Mouse (Mus musculus): ENCODE measurements around the gene Eif2a. TPM values are rescaled to one million over a fixed set of nuclear protein-coding genes. Genes with fewer than 3 reads are reported as not detected.

Gene Eif2a
- polyA plus RNA-seq, 2 experiments = 29.3 to 35.4 TPM

GRCm38 (mm10) chr3:58593623-58594022 lies 68.0 kb downstream of the Eif2a start:
- no peaks in the 10 kb centered on the region for H3K27me3 ChIP-seq (ENCODE audit: control insufficient read depth, insufficient read depth, low read length)
- H3K36me3 ChIP-seq (replicated peaks; ENCODE audit: control insufficient read depth, insufficient read depth, low read depth) = peaks cover 18% of the 10 kb centered on the region
- no peak overlapping the region for H3K4me2 ChIP-seq (ENCODE audit: low read depth)
- H3K4me1 ChIP-seq (replicated peaks; ENCODE audit: control insufficient read depth in 2 of 2, insufficient read depth in 2 of 2, low read length in 1 of 2) = no peaks in the 10 kb centered on the region
- no peak for ATAC-seq (ENCODE audit: insufficient read depth)
- H3K9ac ChIP-seq (replicated peaks) = no peak overlapping the region
- 74% methylated on average over 5 of the region's 5 CpGs for WGBS (ENCODE audit: insufficient replicate concordance)
- DNase-seq (ENCODE audit: low read depth in 3 of 3, low spot score in 3 of 3) = no peak
- no peaks in the 10 kb centered on the region for H3K9me3 ChIP-seq (ENCODE audit: control insufficient read depth, low read length)
- H3K27ac ChIP-seq = no peak overlapping the region
- H3K4me3 ChIP-seq (ENCODE audit: insufficient read depth in 1 of 2, low read depth in 2 of 2, low read length in 2 of 2) = no peak overlapping the region
- TF ChIP-seq CTCF (IDR thresholded peaks at IDR 0.05; ENCODE audit: low read depth) (no peak), EP300 (IDR thresholded peaks at IDR 0.05; ENCODE audit: low read depth) (no peak)

Other genes starting within 250 kb of the Eif2a start
- 4.3 TPM in 2 replicates for gene Tsc22d2, start 111.1 kb upstream of the Eif2a start, polyA plus RNA-seq (2012; rRNA removed)
- 4.1 and 4.3 TPM in 2 replicates for gene Tsc22d2, start 111.1 kb upstream of the Eif2a start, polyA plus RNA-seq (2014; fragmentation: Nextera tagmentation; extraction: Ambion mirVana)
- 27.6 and 32.5 TPM in 2 replicates for gene Serp1, start 71 bp downstream of the Eif2a start, polyA plus RNA-seq (2012; rRNA removed)
- gene Serp1, start 71 bp downstream of the Eif2a start, polyA plus RNA-seq (2014; fragmentation: Nextera tagmentation; extraction: Ambion mirVana) = 91.2 and 96.1 TPM in 2 replicates
- gene Selenot, start 50.8 kb downstream of the Eif2a start, polyA plus RNA-seq (2012; rRNA removed) = 22.3 and 28.5 TPM in 2 replicates
- 15.2 and 16.0 TPM in 2 replicates for gene Selenot, start 50.8 kb downstream of the Eif2a start, polyA plus RNA-seq (2014; fragmentation: Nextera tagmentation; extraction: Ambion mirVana)
- 0.01 TPM in 1 of 2 replicates, not detected in the other for gene Erich6, start 111.4 kb downstream of the Eif2a start, polyA plus RNA-seq (2012; rRNA removed)
- not detected in 2 replicates for gene Erich6, start 111.4 kb downstream of the Eif2a start, polyA plus RNA-seq (2014; fragmentation: Nextera tagmentation; extraction: Ambion mirVana)
- 4.4 and 4.7 TPM in 2 replicates for gene Siah2, start 166.6 kb downstream of the Eif2a start, polyA plus RNA-seq (2012; rRNA removed)
- gene Siah2, start 166.6 kb downstream of the Eif2a start, polyA plus RNA-seq (2014; fragmentation: Nextera tagmentation; extraction: Ambion mirVana) = 2.8 and 3.5 TPM in 2 replicates

All from liver, embryonic 14.5 days (tissue).